Mouse (Mus musculus) adrenal gland, adult 10 weeks (tissue): Measurements from ENCODE around the gene 4930432K21Rik. TPM values are rescaled to one million over a fixed set of nuclear protein-coding genes. Genes with fewer than 3 reads are reported as not detected.

ENCODE experiments used
- polyA plus RNA-seq: library from polyadenylated mRNA; stranded (reverse); fragments of 350-450 nt; fragmentation: Illumina TruSeq; extraction: RNeasy Lipid Tissue Mini Kit (QIAGEN cat#74804); gene quantifications from one replicate; pipeline ENCODE4 v1.2.3, GENCODE M21; 2014; ENCODE audit warnings: low read depth, low replicate concordance

4930432K21Rik gene
- polyA plus RNA-seq = not detected

GRCm38 (mm10) chr8:84147769-84148530, at the start of gene 4930432K21Rik, which contains the start of gene Cc2d1a:
4930432K21Rik (plus strand) TSS chr8:84148025.
Cc2d1a (minus strand) TSS chr8:84147936.

GRCm38 (mm10) chr8:84104697-84105609, 42.9 kb upstream of the 4930432K21Rik start, which contains the start of gene Dcaf15:
Dcaf15 (minus strand) TSS chr8:84104768.

GRCm38 (mm10) chr8:84125656-84126055, 22.2 kb upstream of the 4930432K21Rik start, which contains the start of gene Podnl1:
Podnl1 (plus strand) TSS chr8:84125989.

GRCm38 (mm10) chr8:84185117-84185516, 37.3 kb downstream of the 4930432K21Rik start, which contains the start of gene Nanos3:
Nanos3 (minus strand) TSS chr8:84185217.

Other genes with a start within 250 kb of the 4930432K21Rik start
- gene Adgrl1, start 247.9 kb upstream of the 4930432K21Rik start, polyA plus RNA-seq = 7.5 TPM
- gene Gm10644, start 192.8 kb upstream of the 4930432K21Rik start, polyA plus RNA-seq = 0.35 TPM
- gene Asf1b, start 192.5 kb upstream of the 4930432K21Rik start, polyA plus RNA-seq = 1.7 TPM
- 56.5 TPM for gene Prkaca, start 175.0 kb upstream of the 4930432K21Rik start, polyA plus RNA-seq
- gene Samd1, start 150.4 kb upstream of the 4930432K21Rik start, polyA plus RNA-seq = 4.4 TPM
- not detected for gene 1700067K01Rik, start 146.5 kb upstream of the 4930432K21Rik start, polyA plus RNA-seq
- not detected for gene 2210011C24Rik, start 135.9 kb upstream of the 4930432K21Rik start, polyA plus RNA-seq
- 0.76 TPM for gene Palm3, start 126.6 kb upstream of the 4930432K21Rik start, polyA plus RNA-seq
- 0.35 TPM for gene Il27ra, start 105.4 kb upstream of the 4930432K21Rik start, polyA plus RNA-seq
- not detected for gene Rln3, start 103.0 kb upstream of the 4930432K21Rik start, polyA plus RNA-seq
- 2.3 TPM for gene Gm10643, start 82.9 kb upstream of the 4930432K21Rik start, polyA plus RNA-seq
- gene Rfx1, start 81.2 kb upstream of the 4930432K21Rik start, polyA plus RNA-seq = 0.64 TPM
- gene Dcaf15, start 43.3 kb upstream of the 4930432K21Rik start, polyA plus RNA-seq = 1.3 TPM
- gene Podnl1, start 22.0 kb upstream of the 4930432K21Rik start, polyA plus RNA-seq = not detected
- gene Cc2d1a, start 89 bp upstream of the 4930432K21Rik start, polyA plus RNA-seq = 0.35 TPM
- gene Nanos3, start 37.2 kb downstream of the 4930432K21Rik start, polyA plus RNA-seq = not detected
- 0.52 TPM for gene Zswim4, start 89.0 kb downstream of the 4930432K21Rik start, polyA plus RNA-seq
- gene D8Ertd738e, start 101.7 kb downstream of the 4930432K21Rik start, polyA plus RNA-seq = 5.3 TPM
- 4.1 TPM for gene Mri1, start 109.3 kb downstream of the 4930432K21Rik start, polyA plus RNA-seq
- gene Ccdc130, start 122.4 kb downstream of the 4930432K21Rik start, polyA plus RNA-seq = 5.3 TPM
- gene Cacna1a, start 240.4 kb downstream of the 4930432K21Rik start, polyA plus RNA-seq = 0.52 TPM